Mouse (Mus musculus) small intestine, adult 10 weeks (tissue): ENCODE data around the gene Usp30. TPM values are rescaled to one million over a fixed set of nuclear protein-coding genes. Genes with fewer than 3 reads are reported as not detected.

ENCODE experiments used
- polyA plus RNA-seq: library from polyadenylated mRNA; stranded (reverse); fragments of 350-450 nt; fragmentation: Illumina TruSeq; extraction: RNeasy Lipid Tissue Mini Kit (QIAGEN cat#74804); gene quantifications from one replicate; pipeline ENCODE4 v1.2.3, GENCODE M21; 2014; ENCODE audit warnings: low replicate concordance

Gene Usp30
- 1.2 TPM for polyA plus RNA-seq

DNA sequence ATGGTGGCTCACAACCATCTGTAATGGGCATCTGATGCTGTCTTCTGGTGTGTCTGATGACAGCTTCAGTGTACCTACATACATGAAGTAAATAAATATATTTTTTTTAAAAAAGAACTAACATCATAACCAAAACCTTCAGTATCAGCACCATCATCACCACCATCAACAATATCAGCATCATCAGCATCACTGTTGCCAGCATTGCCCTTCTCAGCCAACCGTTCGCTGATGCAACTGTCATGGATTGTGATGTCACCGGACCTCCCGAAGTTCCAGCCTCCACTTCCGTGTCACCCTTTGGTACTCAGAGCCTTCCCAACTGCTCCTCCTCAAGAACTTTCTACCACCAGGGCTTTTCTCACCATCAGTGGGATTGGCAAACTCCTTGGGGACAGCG is at the start of gene Usp30:
TSS of gene Usp30 (plus strand) at position 301 of the 400 bp plus-strand sequence.

GRCm38 (mm10) chr5:114091057-114091807 is 26.0 kb downstream of the Usp30 start, which contains the start of gene Svop:
Svop (minus strand) TSS chr5:114091570.

DNA sequence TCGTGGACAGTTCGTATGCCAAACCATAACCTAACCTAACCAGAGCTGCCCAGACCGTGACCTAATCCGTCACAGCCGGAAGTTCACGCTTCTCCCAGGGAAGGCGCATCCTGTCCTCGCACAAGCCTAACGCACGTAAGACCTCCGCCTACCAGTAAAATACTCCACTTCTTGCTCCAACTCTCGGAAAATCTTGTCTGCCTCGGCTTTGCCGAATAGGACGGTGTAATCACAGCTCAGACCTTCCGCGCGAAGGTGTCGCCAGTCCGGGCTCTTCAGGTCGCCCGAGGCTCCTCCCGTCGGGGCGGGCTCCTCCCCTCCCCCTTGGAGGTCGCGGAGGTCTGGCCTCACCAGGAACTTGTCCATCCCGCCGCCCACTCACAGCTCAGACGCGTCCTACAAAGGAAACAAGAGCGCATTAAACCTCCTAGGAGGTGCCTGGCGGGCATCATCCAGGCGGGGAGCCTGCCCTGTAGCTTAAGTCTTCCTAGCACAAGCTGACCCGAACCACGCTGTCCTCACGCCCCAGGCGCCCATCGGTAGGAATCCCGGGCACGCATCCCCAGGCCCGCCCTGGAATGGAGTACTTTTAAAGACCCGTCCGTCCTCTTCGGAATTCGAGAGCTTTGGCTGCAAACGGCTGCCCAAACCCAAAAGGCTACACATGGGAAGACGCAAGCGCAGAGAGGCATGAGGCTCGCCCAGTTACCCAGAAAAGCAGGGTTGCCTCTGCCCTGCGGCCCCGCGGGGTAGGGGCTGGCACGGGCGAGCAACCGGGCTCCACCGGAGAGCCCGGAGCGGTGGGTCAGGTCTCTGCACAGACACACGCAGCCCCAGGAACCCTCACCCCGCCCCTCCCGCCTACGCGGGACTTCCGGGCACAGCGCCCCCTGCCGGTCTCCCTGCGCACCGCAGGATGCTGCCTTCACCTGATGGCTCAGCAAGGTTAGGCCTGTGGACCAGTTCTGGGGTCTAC is 62.4 kb downstream of the Usp30 start, which contains the start of gene Alkbh2:
TSS of gene Alkbh2 (minus strand) at position 845 of the 976 bp plus-strand sequence.

DNA sequence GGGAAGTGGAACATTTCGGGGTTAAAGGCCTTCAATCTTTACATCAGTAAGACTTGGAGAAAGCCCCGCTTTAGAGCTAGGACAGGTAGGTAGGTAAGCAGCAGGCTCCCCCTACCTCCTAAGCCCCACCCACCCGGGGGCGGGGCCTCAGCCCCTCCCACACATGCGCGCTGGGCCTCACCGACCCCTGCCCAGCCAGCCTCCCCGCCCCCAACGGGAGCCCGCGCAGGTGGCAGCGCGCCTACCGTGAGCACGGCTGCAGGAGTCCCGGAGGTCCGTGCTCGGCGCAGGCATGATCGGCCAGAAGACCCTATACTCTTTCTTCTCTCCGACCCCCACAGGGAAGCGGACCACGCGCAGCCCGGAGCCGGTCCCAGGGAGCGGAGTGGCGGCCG is 64.9 kb downstream of the Usp30 start, which contains the start of gene Ung:
TSS of gene Ung (plus strand) at position 176 of the 395 bp plus-strand sequence.

GRCm38 (mm10) chr5:114146028-114146888 is 81.0 kb downstream of the Usp30 start, which contains the start of gene Acacb:
Acacb (plus strand) TSS chr5:114146535.

Other genes starting within 250 kb of the Usp30 start
- not detected for gene Selplg, start 232.8 kb upstream of the Usp30 start, polyA plus RNA-seq
- gene Coro1c, start 156.7 kb upstream of the Usp30 start, polyA plus RNA-seq = 18.3 TPM
- gene Ssh1, start 71.6 kb upstream of the Usp30 start, polyA plus RNA-seq = 0.93 TPM
- gene Dao, start 61.8 kb upstream of the Usp30 start, polyA plus RNA-seq = 1.6 TPM
- gene Svop, start 26.1 kb downstream of the Usp30 start, polyA plus RNA-seq = not detected
- gene Alkbh2, start 62.8 kb downstream of the Usp30 start, polyA plus RNA-seq = not detected
- gene Ung, start 64.9 kb downstream of the Usp30 start, polyA plus RNA-seq = 0.59 TPM
- 0.26 TPM for gene Acacb, start 81.1 kb downstream of the Usp30 start, polyA plus RNA-seq
- not detected for gene Foxn4, start 208.3 kb downstream of the Usp30 start, polyA plus RNA-seq
- gene Myo1h, start 223.7 kb downstream of the Usp30 start, polyA plus RNA-seq = 0.11 TPM